Mouse (Mus musculus): ENCODE data around the gene Galnt2. TPM values are rescaled to one million over a fixed set of nuclear protein-coding genes. Genes with fewer than 3 reads are reported as not detected.

Galnt2 gene
- polyA plus RNA-seq, 1 experiment from 2014 or later, result 86.2 TPM

DNA sequence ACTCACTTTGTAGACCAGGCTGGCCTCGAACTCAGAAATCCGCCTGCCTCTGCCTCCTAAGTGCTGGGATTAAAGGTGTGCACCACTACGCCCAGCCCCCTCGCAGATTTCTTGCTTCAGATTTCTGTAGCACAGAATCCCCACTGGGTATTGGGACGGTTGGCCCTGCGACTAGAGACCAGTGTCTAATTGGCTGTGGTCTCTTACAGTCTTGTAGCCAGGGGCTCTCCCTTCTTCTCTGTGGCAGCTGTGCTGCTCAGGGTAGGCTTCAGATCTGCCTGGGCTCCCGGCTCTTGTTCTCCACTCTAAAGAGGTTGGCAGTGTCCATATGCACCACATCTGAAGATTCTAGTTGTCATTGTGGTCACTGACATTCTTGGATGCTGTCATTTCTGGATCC, 28.7 kb downstream of the Galnt2 start:
- H3K27me3 ChIP-seq, result no peaks in the 10 kb centered on the region; the same call in 1 of the 2 replicates
- no peak overlapping the region for H3K9ac ChIP-seq (replicated peaks)
- peak overlapping the region; percentile 30; the same call in 1 of the 2 replicates for H3K27ac ChIP-seq (replicated peaks)
- no peak for ATAC-seq (ENCODE audit: low FRiP score, low read depth)
- no peak overlapping the region for H3K4me2 ChIP-seq (replicated peaks)
- H3K9me3 ChIP-seq, result no peaks in the 10 kb centered on the region
- H3K4me3 ChIP-seq, result no peak overlapping the region
- H3K36me3 ChIP-seq, result no peaks in the 10 kb centered on the region
- peaks cover 71% of the 10 kb centered on the region for H3K4me1 ChIP-seq
- 77% methylated on average over 7 of the region's 7 CpGs for WGBS

DNA sequence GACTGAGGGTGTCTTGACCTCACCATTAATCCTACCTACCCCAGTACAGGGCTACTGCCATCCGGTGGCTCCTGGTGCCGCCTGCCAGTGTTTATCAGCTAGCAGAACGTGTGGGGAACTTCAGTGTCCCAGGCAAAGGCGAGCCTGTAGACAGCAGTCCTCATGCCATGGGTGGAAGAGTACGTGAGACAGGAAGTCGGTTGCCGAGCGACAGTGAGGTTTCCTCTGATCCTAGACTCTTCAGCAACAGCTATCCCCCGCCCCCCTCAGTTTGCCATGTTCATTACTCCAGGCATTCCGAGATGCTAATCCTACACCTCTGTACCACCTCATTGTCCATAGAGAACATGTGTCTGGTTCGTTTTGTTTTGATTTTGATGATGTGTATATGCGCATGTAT, 29.2 kb downstream of the Galnt2 start:
- H3K9me3 ChIP-seq, result no peaks in the 10 kb centered on the region
- no peak overlapping the region for H3K4me3 ChIP-seq
- H3K27ac ChIP-seq (replicated peaks), result peak overlapping the region; percentile 30; the same call in 1 of the 2 replicates
- no peak overlapping the region for H3K9ac ChIP-seq (replicated peaks)
- no peak overlapping the region for H3K4me2 ChIP-seq (replicated peaks)
- ATAC-seq (ENCODE audit: low FRiP score, low read depth), result 0 out of 2 replicates have a peak, but pooled peaks have one; percentile 24
- peaks cover 73% of the 10 kb centered on the region for H3K4me1 ChIP-seq
- 68% methylated on average over 12 of the region's 12 CpGs for WGBS
- no peaks in the 10 kb centered on the region; the same call in 1 of the 2 replicates for H3K27me3 ChIP-seq
- no peaks in the 10 kb centered on the region for H3K36me3 ChIP-seq

- peak overlapping the region; percentile 65 for H3K27ac ChIP-seq (replicated peaks)
- WGBS, result 36% methylated on average over 9 of the region's 9 CpGs
- H3K4me3 ChIP-seq, result no peak overlapping the region
- ATAC-seq (ENCODE audit: low FRiP score, low read depth), result no peak
- no peaks in the 10 kb centered on the region for H3K9me3 ChIP-seq
- peaks cover 52% of the 10 kb centered on the region for H3K4me1 ChIP-seq
- H3K9ac ChIP-seq (replicated peaks), result no peak overlapping the region
- H3K36me3 ChIP-seq, result no peaks in the 10 kb centered on the region
- no peaks in the 10 kb centered on the region; the same call in 1 of the 2 replicates for H3K27me3 ChIP-seq
- no peak overlapping the region for H3K4me2 ChIP-seq (replicated peaks)
Measured at GRCm38 (mm10) chr8:124263058-124263457, 31.9 kb downstream of the Galnt2 start.

GRCm38 (mm10) chr8:124264032-124264431, 32.8 kb downstream of the Galnt2 start:
- Histone ChIP-seq H3K9me3 (no peaks in the 10 kb centered on the region), H3K27me3 (no peaks in the 10 kb centered on the region; the same call in 1 of the 2 replicates), H3K36me3 (no peaks in the 10 kb centered on the region), H3K4me2 (replicated peaks) (no peak overlapping the region), H3K4me1 (peaks cover 50% of the 10 kb centered on the region), H3K9ac (replicated peaks) (no peak overlapping the region), H3K27ac (replicated peaks) (no peak overlapping the region), H3K4me3 (no peak overlapping the region)
- 85% methylated on average over 8 of the region's 8 CpGs for WGBS
- no peak for ATAC-seq (ENCODE audit: low FRiP score, low read depth)

GRCm38 (mm10) chr8:124264671-124265070, 33.5 kb downstream of the Galnt2 start:
- H3K9me3 ChIP-seq, result no peaks in the 10 kb centered on the region
- WGBS, result 95% methylated on average over 12 of the region's 12 CpGs
- no peak overlapping the region for H3K4me3 ChIP-seq
- H3K9ac ChIP-seq (replicated peaks), result no peak overlapping the region
- no peak overlapping the region for H3K27ac ChIP-seq (replicated peaks)
- peaks cover 45% of the 10 kb centered on the region for H3K4me1 ChIP-seq
- no peak overlapping the region for H3K4me2 ChIP-seq (replicated peaks)
- no peak for ATAC-seq (ENCODE audit: low FRiP score, low read depth)
- no peaks in the 10 kb centered on the region for H3K36me3 ChIP-seq
- H3K27me3 ChIP-seq, result no peaks in the 10 kb centered on the region; the same call in 1 of the 2 replicates

- 91% methylated on average over 2 of the region's 2 CpGs for WGBS
- H3K36me3 ChIP-seq, result no peaks in the 10 kb centered on the region
- H3K27ac ChIP-seq (replicated peaks), result no peak overlapping the region
- no peaks in the 10 kb centered on the region; the same call in 1 of the 2 replicates for H3K27me3 ChIP-seq
- H3K4me2 ChIP-seq (replicated peaks), result no peak overlapping the region
- H3K4me1 ChIP-seq, result peaks cover 42% of the 10 kb centered on the region
- no peak overlapping the region for H3K9ac ChIP-seq (replicated peaks)
- no peak for ATAC-seq (ENCODE audit: low FRiP score, low read depth)
- H3K9me3 ChIP-seq, result no peaks in the 10 kb centered on the region
- H3K4me3 ChIP-seq, result no peak overlapping the region
Measured at GRCm38 (mm10) chr8:124265130-124265529, 33.9 kb downstream of the Galnt2 start.

DNA sequence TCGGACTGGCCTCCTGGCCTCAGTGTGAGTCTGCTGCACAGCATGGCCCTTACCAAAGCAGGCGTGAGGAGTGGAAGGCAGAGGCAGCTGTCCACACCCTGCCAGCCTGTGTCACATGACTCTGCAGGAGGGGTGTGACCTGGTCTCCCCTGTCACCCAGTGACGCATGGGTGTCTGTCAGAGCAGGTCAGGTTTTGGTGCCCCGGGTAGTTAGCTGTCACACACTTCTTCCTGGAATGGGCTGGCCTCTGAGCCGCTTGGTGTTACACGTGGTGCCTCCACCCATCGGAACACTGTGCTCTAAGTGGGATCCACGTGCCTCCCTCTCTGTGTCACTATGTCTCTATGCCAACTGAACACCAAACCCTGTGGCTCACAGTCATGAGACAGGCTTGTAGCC, 34.6 kb downstream of the Galnt2 start:
- H3K27ac ChIP-seq (replicated peaks), result no peak overlapping the region
- H3K9me3 ChIP-seq, result no peaks in the 10 kb centered on the region
- no peaks in the 10 kb centered on the region for H3K36me3 ChIP-seq
- H3K4me3 ChIP-seq, result no peak overlapping the region
- H3K4me1 ChIP-seq, result peaks cover 40% of the 10 kb centered on the region
- H3K27me3 ChIP-seq, result no peaks in the 10 kb centered on the region; the same call in 1 of the 2 replicates
- no peak overlapping the region for H3K9ac ChIP-seq (replicated peaks)
- WGBS, result 84% methylated on average over 8 of the region's 8 CpGs
- no peak overlapping the region for H3K4me2 ChIP-seq (replicated peaks)
- ATAC-seq (ENCODE audit: low FRiP score, low read depth), result no peak

DNA sequence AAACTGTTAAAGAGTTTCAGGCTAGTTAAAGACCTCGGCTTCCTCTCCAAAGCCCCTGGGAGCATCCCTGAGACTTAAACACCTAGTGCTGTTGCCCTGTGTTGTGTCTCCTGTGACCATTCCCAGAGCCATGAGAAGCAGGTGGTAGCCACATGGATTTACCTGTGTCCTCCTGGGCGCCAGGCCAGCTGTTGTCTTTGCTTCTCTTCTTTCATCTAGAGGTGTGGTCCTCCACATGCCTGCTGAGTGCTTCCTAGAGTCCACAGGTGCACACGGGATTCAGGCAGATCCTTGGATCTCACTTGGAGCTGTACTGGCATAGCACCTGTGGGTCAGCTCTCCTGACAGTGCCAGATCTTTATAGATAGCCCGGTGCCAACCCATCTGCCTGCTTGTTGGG, 36.0 kb downstream of the Galnt2 start:
- Histone ChIP-seq H3K4me1 (peaks cover 30% of the 10 kb centered on the region), H3K27ac (replicated peaks) (no peak overlapping the region), H3K27me3 (no peaks in the 10 kb centered on the region), H3K4me2 (replicated peaks) (no peak overlapping the region), H3K9ac (replicated peaks) (no peak overlapping the region), H3K36me3 (no peaks in the 10 kb centered on the region), H3K4me3 (no peak overlapping the region), H3K9me3 (no peaks in the 10 kb centered on the region)
- WGBS, result 88% methylated on average over 4 of the region's 4 CpGs
- ATAC-seq (ENCODE audit: low FRiP score, low read depth), result no peak

- Histone ChIP-seq H3K4me2 (replicated peaks) (no peak overlapping the region), H3K9ac (replicated peaks) (no peak overlapping the region), H3K9me3 (no peaks in the 10 kb centered on the region), H3K36me3 (0 out of 2 replicates have a peak, but pooled peaks cover under 1% of the 10 kb centered on the region), H3K27ac (replicated peaks) (no peak overlapping the region), H3K4me3 (no peak overlapping the region), H3K27me3 (no peaks in the 10 kb centered on the region), H3K4me1 (peaks cover 22% of the 10 kb centered on the region)
- 95% methylated on average over 6 of the region's 6 CpGs for WGBS
- no peak for ATAC-seq (ENCODE audit: low FRiP score, low read depth)
Measured at GRCm38 (mm10) chr8:124270504-124270903, 39.3 kb downstream of the Galnt2 start.

DNA sequence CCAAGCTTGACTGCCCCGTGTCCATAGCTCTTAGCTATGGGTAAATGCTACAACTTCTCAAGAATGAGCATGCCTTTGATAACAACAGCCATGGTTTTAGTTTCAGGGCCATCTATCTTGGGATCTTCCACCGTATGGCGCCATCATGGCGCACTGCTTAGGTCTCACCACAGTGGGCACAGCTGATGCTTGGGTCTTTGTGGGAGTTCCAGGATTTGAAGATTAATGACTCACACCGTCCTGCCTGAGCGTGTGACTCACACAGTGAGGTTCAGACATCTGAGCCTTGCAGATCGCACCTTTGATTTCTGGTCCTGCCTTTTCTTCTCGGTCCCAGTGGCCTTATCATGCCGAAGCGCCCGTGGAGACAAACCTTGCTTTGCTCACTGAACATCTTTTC, 39.7 kb downstream of the Galnt2 start:
- Histone ChIP-seq H3K27ac (replicated peaks) (no peak overlapping the region), H3K9me3 (no peaks in the 10 kb centered on the region), H3K36me3 (0 out of 2 replicates have a peak, but pooled peaks cover 5% of the 10 kb centered on the region), H3K27me3 (no peaks in the 10 kb centered on the region), H3K4me1 (peaks cover 22% of the 10 kb centered on the region), H3K9ac (replicated peaks) (no peak overlapping the region), H3K4me3 (no peak overlapping the region), H3K4me2 (replicated peaks) (no peak overlapping the region)
- no peak for ATAC-seq (ENCODE audit: low FRiP score, low read depth)
- WGBS, result 93% methylated on average over 11 of the region's 11 CpGs

DNA sequence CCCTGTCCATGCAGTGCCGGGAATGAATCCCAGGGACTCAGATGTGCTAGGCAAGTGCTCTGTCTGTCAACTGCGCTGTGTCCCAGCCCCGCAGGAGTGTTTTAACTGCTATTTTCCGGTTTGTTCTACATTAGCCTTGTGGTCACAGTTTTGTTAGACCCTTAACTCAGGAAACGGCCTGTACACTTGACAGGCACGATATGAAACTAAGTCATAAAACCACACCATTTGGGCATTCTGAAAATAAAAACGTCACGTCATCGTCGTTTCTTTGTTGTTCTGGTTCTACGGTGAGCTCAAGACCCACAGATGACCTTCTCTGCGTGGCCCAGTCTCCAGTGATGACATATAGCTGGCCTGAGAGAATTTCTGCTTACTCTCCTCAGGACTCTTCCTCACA, 40.3 kb downstream of the Galnt2 start:
- no peaks in the 10 kb centered on the region for H3K27me3 ChIP-seq
- H3K27ac ChIP-seq (replicated peaks), result no peak overlapping the region
- no peak overlapping the region for H3K4me3 ChIP-seq
- H3K36me3 ChIP-seq, result 0 out of 2 replicates have a peak, but pooled peaks cover 7% of the 10 kb centered on the region
- H3K4me1 ChIP-seq, result peaks cover 22% of the 10 kb centered on the region
- H3K9me3 ChIP-seq, result no peaks in the 10 kb centered on the region
- no peak overlapping the region for H3K9ac ChIP-seq (replicated peaks)
- 91% methylated on average over 12 of the region's 12 CpGs for WGBS
- no peak overlapping the region for H3K4me2 ChIP-seq (replicated peaks)
- no peak for ATAC-seq (ENCODE audit: low FRiP score, low read depth)

- WGBS, result 54% methylated on average over 3 of the region's 3 CpGs
Measured at GRCm38 (mm10) chr8:124272792-124273191, 41.6 kb downstream of the Galnt2 start.

More at GRCm38 (mm10) chr8:124272792-124273191, 41.6 kb downstream of the Galnt2 start:
- no peaks in the 10 kb centered on the region for H3K27me3 ChIP-seq
- no peaks in the 10 kb centered on the region for H3K9me3 ChIP-seq
- H3K27ac ChIP-seq (replicated peaks), result no peak overlapping the region
- ATAC-seq (ENCODE audit: low FRiP score, low read depth), result no peak
- peaks cover 31% of the 10 kb centered on the region for H3K4me1 ChIP-seq
- H3K4me3 ChIP-seq, result no peak overlapping the region
- H3K9ac ChIP-seq (replicated peaks), result no peak overlapping the region
- 0 out of 2 replicates have a peak, but pooled peaks cover 7% of the 10 kb centered on the region for H3K36me3 ChIP-seq
- no peak overlapping the region for H3K4me2 ChIP-seq (replicated peaks)

Data from midbrain, embryonic 12.5 days (tissue).